ENCODE assay signal across 7 mouse cellular contexts in the genomic region with DNA sequence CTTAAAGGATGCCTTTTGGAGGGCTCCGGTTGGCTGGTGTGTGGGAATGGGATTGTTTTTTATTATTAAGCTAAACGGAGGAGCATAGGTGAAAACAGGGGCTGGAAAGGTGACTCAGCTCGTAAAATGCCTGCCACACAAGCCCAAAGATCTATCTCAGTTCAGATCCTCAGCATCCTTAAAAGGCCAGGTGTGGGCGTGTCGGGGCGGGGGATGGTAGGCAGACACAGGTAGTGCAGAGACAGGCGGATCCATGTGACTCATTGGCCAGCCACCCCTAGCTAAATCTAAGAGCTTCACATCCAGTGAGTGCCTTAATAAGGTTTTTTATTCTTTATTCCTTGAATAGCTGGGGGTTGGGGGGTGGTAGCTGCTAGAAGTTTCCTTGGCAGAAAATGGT.
"Had no signal": no experiment of that assay in that cellular context is flagged by ENCODE, and none has a peak within 500 bp of the region (broad histone marks: within the 10 kb centered on the region; RNA-seq: fewer than 3 reads in every experiment).

No protein-coding gene starts in this region.

- H3K9me3 ChIP-seq: liver, embryonic 12.5 days; midbrain, embryonic 13.5 days; midbrain, embryonic 15.5 days; neural tube, embryonic 12.5 days; stomach, embryonic 15.5 days had no signal

- H3K4me3 ChIP-seq: liver, embryonic 12.5 days; midbrain, embryonic 13.5 days; midbrain, embryonic 15.5 days; neural tube, embryonic 12.5 days; stomach, embryonic 15.5 days had no signal

- H3K4me1 ChIP-seq: midbrain, embryonic 13.5 days; neural tube, embryonic 12.5 days; stomach, embryonic 15.5 days had no signal

- H3K27me3 ChIP-seq: liver, embryonic 12.5 days; midbrain, embryonic 13.5 days; midbrain, embryonic 15.5 days; neural tube, embryonic 12.5 days; stomach, embryonic 15.5 days had no signal

- H3K27ac ChIP-seq: liver, embryonic 12.5 days; liver, embryonic 14.5 days; midbrain, embryonic 13.5 days; midbrain, embryonic 15.5 days; neural tube, embryonic 12.5 days; stomach, embryonic 15.5 days; stomach, postnatal 0 days had no signal

- H3K36me3 ChIP-seq: liver, embryonic 12.5 days; midbrain, embryonic 13.5 days; midbrain, embryonic 15.5 days; neural tube, embryonic 12.5 days; stomach, embryonic 15.5 days had no signal
